Mouse (Mus musculus) gastrocnemius, adult 18-20 months (tissue): ENCODE measurements around the gene Tut4. TPM values are rescaled to one million over a fixed set of nuclear protein-coding genes. Genes with fewer than 3 reads are reported as not detected.

Experiments
- DNase-seq: peaks from one replicate; pipeline ENCODE4 v3.0.0; 2021; ENCODE audit warnings: low spot score
- long read RNA-seq, 2 experiments: library from polyadenylated mRNA; stranded (forward); transcript quantifications; one replicate each; pipeline ENCODE4 v2.0.0; 2021
- total RNA-seq, 2 experiments: library from RNA; stranded (reverse); gene quantifications; 2 replicates each; pipeline ENCODE4 v1.2.3; 2021

Tut4 gene
- total RNA-seq = 10 to 100 TPM; 16.8 to 22.6 TPM
- long read RNA-seq, experiment 1, full-length matches to known transcripts = 2 of 8 reads
- long read RNA-seq, experiment 1, partial matches to known transcripts = 2 of 8 reads
- long read RNA-seq, experiment 1, other reads (novel, unspliced or antisense) = 4 of 8 reads
- long read RNA-seq, experiment 2, partial matches to known transcripts = 1 of 2 reads
- long read RNA-seq, experiment 2, other reads (novel, unspliced or antisense) = 1 of 2 reads

DNA sequence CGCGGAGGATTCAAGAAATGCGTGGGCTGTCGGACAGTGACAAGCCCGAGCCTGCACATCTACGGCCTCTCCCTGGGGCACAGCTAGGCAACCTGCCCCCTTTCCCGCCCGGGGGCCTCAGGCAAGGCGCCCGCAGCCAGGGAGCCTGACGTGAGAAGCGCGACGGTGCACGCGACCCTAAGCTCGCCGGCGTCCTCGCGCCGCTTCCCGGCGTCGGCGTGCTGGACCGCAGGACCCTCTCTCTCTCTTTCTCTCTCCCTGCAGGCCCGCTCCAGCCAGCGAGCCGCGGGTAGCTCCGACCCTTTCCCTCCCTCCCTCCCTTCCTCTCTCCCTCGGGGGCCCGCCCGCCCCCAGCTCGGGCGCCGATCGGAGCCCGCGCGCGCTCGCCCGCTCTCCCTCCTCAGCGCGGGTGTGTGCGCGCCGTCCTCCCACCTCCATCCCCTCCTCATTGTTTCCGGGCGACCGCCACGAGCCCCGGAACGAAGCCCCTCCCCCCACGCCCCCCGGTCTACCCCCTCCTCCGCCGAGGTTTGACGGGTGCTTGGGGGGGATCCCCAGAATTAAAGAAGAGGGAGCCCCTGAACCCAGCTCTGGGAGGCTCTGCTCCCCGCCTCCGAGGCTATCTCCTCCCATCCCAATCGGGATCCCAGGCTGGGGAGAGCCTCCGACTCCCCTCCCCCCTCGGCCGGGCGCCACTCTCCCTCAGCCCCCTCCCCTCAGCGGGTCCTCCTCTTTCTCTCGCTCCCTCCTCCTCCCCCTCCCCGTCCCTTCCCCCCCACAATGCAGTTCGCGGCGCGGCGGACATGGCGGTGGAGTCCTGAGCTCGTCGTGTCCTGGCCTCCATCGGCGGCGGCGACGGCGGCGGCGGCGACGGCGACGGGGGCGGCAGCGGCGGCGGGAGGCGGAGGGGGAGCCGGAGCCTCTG is at the start of gene Tut4:
TSS of gene Tut4 (plus strand) at position 196 of the 925 bp plus-strand sequence.
- DNase-seq = peak; percentile 74

DNA sequence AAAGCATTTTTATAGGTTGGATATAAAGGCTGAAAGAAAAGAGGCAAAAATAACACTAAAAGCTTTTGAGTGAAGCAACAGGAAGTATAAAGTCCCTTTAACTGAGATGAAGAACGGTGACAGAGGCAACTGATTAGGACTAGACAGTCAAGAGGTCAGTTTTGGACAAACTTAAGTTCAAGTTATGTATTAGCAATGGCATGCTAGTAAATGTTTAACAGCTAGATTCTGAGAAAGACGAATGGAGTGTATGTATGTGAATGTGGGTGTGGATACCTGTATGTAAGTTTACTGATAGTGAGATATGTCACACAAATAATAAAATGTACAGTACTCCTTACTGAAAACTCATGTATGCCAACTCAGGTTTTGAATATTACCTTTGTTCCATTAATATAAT is 34.6 kb upstream of the Tut4 start:
- DNase-seq = no peak

DNA sequence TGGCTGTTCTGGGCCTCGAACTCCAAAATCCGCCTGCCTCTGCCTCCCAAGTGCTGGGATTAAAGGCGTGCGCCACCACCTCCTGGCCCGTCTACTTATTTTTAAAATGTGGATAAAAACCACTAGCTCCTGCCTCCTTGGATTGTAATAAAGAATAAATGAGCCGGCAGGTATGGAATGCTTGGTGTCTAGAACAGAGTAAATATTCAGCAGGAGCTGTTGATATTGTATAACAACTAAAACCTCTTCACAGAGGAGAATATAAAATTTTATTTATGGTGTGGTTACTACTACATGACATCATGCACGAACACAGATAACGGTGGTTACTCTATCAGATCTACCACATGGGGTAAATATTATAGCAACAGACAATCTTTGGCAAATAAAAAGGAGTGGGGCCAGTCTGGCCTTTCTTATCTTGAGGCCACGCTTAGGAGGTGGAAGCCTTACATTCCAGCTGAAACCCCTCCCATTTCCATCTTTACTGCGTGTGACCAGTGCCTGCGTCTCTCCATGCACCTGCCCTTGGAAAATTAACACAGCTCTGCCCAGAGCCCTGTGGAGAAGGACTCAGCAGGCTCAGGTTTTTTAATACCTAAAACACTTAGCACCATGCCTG is 31.4 kb upstream of the Tut4 start:
- no peak for DNase-seq

DNA sequence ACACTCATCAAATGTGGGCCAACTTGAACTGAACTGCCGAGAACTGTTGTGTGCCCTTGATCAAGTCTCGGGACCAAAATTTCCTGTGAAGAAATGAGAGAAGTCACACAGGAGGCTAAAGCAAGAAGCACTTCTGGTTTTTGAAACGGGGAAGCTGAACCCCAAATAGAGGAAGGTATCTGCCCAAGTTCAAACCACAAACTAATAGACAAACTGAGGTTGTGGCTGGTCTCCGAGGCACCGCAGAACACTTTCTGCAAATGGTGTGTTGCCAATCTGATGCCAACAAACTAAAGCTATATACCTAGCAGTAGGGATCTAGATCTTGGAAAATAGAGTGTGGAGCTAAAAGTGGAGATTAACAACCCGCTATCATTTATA is 30.9 kb upstream of the Tut4 start:
- DNase-seq = no peak

DNA sequence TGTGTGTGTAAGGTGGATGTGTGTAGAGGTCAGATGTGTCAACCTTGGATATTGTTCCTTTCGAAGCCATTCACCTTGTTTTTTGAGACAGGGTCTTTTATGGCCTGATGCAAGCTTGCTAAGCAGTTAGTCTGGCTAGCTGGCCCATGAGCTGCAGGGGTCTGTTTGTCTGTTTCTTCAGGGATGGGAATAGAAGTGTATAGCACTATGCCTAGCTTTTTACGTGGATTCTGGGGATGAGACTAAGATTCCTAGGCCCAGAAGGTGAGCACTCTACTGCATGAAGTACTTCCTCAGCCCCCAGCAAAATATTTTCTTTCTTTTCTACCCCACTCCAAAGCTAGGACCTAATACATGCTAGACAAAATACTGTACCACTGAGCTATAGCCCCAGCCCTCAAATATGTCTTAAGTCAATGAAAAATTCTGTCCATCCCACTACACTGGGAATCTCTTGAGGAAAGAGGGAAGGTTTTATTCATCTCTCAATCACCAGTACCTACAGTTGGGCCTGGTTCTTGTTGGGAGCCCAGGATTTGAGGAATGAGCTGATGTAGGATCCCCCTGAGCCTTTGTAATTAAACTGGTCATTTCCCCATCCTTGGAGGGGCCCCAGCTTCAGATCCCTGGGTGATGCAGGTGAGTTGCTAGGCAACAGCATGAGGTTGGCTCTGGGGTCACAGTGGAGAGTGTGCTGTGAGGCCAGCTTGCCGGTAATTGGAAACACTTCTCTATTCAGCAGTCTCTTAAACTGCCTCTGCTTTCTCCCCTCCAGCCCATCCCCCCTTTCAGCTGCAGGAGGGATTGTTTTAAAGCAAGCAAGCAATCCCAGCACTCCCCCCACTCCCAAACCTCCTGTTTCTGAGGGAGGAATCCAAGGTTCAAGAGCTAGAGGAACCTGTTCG is 28.3 kb upstream of the Tut4 start:
- no peak for DNase-seq

DNA sequence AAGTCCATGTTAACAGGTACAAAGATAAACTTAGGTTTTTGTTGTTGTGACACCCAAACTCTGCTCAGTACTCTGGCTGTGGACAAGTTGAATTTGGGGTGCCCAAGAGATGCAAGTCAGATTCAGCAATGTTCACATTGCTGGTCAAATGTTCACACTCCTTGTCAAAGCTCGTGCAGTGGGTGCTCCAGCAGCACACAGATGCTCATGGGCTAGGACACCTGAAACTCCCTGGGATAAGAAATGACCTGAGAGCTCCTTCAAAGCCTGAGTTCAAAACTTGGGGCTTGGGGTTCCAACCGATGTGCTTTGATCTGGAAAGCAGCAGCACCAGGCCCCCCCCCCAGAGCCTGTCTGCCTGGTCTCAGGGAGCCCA is 27.7 kb upstream of the Tut4 start:
- no peak for DNase-seq

DNA sequence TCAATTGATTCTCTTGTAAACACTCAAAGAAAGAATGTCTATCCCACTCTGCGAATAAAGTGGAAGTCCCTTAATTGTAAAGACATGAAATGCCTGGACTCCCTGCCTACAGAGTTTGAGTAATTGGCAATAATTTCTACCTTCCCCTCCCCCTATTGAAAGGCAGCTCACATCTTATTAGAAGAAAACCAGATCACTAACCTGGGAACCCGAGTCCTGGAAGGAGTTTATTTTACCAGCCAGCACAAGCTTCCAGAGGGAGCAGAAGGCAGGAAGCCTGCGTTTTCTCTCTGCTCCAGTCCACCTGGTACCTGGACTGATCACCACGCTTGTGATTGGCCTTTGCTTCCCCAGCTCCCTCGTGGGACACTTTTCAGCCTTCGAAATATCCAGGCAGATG is 25.9 kb upstream of the Tut4 start:
- no peak for DNase-seq

DNA sequence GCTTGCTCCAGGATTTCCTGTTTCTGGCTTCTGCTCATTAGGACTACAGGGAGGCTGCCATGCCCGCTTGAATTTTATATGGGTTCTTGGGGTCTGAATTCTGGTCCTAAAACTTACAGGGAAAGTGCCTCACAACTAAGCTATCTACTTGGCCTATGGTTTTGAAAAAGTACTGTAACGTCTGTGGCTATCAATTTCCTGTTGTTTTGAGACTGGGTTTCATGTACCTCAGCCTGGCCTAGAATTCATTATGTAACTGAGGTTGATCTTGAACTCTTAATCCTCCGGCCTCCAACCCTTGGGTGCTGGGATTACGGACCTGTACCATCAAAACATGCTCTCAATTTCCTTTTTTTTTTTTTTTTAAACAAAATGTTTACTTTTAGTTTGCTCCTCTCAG is 25.0 kb upstream of the Tut4 start:
- no peak for DNase-seq

DNA sequence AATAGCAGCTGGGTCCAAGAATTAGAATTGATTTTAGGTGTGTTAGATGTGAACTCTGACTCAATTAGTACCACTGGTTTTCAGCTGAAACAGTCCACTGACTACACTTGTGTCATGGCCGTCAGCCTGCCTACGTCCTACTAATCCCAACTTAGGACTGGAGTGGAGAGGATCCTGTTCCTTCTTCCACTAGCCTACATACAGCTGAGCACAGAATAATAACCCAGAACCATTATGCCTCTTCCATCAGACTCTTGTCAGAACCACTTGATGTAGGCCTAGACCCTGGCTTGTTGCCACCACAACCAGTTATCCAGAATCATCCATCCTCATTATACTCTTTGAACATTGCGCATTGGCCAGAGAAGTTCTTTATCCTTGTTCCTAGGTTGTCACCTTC is 24.4 kb upstream of the Tut4 start:
- DNase-seq = no peak

DNA sequence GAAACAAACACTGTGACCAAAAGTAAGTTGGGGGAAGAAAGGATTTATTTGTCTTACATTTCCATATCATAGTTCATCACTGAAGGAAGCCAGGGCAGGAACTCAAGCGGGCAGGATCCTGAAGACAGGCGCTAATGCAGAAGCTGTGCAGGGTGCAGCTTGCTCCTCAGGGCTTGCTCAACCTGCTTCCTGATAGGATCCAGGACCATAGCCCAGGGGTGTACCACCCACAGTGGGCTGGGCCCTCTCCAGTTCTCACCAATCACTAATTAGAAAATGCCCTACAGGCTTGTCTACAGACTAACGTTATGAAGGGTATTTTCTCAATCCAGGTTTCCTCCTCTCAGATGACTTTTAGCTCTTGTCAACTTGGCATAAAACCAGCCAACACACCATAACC is 23.6 kb upstream of the Tut4 start:
- no peak for DNase-seq

DNA sequence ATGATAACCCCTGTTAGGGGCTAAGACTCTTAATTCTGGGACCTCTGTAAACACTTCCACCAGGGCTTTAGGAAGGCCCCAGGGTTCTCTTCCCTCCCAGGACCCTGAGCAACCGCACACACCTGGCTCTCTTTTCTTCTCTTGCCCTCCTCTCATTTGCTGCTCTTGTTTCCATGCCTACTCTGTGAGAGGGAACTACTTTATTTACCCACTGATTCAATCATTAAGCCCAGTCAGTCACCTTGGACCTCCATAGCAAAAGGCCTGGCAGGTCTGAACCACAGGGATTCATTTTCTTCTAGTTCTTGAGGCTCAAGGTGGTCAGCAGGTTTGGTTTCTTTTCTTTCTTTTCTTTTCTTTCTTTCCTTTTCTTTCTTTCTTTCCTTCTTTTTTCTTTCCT is 23.0 kb upstream of the Tut4 start:
- DNase-seq = no peak

DNA sequence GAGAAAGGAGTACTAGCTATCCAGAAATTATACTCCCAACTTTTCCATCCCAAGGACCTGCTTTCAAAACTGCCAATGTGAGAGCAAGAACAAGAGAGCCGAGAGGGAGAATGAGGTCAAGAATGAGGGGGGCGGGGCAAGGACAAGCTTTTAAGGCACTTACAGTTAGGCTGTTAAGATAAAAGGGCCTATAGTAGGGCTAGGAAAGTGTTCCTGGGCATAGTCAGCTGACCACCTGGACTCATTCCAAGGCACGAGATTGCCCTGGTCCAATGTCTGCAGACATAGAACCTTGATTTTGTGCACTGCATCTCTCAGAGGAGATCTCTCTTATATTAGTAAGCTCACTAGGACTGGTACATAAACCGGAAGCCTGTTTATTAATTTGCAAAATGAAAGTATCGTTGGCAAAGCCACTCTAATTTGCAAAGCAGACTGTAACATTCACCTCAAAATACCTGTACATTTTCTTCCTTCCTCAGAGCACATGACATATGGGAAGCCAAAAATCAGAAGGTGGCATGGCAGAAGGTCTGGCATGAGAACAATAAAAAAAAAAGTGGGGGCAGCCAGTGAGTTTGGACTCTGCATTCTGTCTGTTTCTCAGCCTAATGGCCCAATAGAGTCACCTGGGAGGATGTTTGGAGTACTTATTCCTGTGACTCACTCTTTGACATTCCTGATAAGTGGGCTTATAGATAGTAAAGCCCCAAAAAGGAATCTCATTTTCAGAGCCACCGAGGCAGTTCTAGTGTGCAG is 21.0 kb upstream of the Tut4 start:
- no peak for DNase-seq

DNA sequence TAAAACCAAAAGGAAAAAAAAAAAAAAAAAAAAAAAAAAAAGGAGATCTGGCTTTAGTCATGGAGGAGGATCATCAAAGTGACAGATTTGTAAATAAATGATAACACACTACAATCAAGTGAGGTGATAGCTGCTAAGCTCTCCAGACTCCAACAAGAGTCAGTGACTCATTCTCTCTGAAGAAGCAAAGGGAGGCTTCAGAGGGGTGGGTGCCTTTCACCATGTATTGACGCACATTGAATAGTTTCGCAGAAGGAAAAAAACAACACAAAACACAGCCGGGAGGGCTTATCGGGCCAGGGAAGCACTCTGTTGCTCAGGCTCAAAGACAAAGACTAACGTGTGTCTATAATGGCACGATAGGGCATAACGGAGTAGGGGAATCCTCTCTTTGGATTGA is 11.1 kb upstream of the Tut4 start:
- DNase-seq = no peak

DNA sequence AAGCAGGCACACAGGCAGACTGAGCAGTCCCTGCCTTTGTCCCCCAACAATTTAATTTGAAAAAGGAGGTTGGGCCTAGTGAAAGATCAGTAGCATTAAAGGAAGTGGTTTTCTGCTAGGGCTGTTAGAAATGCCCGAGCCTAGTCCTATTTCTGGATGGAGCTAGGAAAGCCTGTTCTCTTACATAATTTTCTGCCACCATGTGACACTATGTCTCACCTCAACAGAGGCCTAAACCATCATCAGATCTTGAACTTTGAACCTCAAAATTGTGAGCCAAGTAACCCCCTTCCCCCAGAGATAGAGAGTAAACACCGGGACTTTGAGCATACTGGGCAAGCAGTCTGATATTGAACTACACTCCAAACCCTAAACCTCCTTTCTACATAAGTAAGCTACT is 3.2 kb upstream of the Tut4 start:
- DNase-seq = no peak

DNA sequence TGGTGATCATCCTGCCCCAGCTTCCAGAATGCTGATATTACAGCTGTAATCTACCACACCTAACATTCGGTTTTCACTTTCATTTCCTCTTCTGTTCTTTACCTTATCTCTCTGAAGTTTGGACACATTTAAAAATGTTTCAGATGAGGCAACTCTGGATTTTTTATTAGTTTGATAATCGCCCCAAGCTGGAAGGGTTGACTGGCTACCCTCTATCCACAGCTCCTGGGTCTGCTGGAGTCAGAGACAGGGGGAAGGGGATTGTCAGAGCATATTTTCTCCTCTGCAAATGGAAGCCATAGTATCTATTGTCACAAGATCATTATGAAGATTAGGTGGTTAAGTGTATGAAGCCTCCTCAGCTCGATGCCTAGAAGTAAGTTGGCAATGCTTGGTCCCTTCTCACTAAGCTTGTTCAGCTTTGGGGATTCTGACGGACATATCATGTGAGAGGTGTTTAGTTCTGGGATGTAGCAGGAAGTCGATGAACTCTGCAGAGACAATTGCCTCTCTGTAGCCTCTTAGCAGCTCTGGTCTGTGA is 955 bp upstream of the Tut4 start:
- DNase-seq = no peak

DNA sequence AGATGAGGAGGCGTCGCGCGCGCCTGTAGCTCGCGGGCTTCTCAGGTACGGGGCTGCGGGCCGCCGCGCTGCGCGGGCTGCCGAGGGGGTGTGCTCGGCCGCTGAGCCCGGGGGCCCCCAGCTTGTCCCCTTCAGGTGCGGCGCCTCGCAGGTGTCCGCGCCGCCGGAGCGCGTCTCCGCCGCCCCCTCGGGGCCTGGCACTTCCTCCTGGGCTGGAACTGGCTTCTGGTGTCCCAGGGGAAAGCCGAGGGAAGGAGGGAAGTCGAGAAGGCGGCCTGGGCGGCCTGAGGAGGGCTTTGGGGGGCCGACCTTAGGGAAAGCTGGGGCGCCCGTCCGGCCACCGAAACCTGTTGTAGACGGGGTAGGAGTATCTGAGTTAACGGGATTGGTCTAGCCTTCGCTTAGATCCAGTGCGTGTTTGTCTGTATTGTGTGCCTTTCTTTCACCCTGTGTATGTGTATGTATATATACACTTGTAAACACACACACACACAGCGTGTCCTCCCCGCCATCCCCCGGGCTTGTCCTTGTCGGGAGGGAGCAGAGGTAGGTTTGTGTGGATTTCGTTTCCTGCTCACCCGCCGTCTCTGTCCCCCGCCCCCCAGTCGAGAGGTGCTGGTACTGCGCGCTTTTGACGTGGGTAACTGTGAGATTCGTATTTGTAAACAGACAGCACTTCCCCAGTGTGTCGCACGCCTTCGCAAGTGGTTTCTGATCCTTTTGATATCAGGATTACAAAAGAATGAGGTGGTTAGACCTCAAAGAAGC is 1.1 kb downstream of the Tut4 start:
- peak; percentile 41 for DNase-seq

DNA sequence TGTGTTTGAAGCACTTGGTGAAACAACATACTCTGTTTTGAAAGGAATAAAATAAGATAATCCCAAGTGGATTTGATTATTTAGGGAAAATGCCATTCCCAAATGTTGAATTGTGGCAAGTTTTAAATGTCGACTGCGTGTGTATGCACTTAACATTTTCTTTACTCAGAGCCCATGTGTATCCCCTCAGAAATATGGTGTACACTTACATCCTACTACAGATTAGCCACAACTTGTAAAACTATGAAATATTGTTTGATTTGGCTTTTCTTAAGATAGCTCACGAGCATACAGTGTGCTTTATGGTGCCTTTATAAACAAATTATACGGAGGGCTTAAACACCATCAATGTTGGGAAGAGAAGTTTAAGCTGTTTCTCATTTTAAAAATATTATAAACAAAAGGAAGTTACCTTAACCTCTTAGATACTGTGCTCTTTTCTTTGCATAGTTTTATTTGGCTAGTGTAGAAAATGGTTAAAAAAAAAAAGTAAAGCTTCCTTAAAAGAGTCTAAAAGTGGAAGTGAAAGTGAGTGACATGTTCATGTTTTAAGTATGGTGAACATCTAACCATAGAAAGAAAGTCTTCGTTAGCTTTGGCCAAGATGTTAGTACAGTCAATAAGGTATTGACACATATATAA is 2.2 kb downstream of the Tut4 start:
- DNase-seq = no peak

DNA sequence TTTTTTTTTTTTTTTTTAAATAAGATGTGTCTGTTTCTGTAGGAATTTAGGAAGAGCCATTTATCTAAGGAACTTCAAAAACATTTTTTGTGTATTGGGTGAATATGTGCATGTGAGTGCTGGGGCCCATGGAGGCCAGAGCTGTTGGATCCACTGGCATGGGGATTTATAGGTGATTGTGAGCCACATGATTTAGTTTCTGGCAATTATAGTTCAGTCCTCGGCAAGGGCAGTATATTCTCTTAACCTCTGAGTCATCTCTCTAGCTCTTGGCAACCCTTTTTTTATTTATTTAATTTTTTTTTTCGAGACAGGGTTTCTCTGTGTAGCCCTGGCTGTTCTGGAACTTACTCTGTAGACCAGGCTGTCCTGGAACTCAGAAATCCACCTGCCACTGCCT is 14.4 kb downstream of the Tut4 start:
- no peak for DNase-seq

DNA sequence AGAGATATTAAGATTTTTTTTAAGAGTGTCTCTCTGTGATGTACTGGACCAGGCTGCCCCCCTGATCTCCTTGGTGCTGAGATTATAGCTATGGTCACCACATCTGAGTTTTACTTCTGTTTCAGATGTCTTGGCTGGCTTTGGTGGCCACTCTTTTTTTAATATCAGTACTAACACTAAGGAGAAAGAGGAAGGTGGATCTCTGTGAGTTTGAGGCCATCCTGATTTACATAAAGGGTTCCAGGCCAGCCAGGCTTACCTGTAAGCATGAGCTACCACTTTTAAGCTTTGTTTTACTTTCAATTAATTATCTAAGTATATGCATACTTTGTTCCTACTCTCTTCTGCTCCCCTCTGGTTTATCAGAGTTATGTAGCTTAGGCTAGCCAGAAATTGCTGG is 23.6 kb downstream of the Tut4 start:
- DNase-seq = no peak
